Mouse (Mus musculus): Measurements from ENCODE around the gene Akap11.
"Not testable (repeated sequence)": the region's sequence is repeated elsewhere in the genome, so short reads cannot be mapped to it uniquely, and the experiment has no call there.

Akap11 gene

GRCm38 (mm10) chr14:78536281-78537165 is at the start of gene Akap11:
Gene Akap11, minus strand, starts transcription at chr14:78536808.
- DNase-seq (ENCODE audit: low spot score) = peak; percentile 97

- DNase-seq (ENCODE audit: low spot score) = peak; percentile 35
Observed at GRCm38 (mm10) chr14:78584222-78584621, 47.6 kb upstream of the Akap11 start.

DNA sequence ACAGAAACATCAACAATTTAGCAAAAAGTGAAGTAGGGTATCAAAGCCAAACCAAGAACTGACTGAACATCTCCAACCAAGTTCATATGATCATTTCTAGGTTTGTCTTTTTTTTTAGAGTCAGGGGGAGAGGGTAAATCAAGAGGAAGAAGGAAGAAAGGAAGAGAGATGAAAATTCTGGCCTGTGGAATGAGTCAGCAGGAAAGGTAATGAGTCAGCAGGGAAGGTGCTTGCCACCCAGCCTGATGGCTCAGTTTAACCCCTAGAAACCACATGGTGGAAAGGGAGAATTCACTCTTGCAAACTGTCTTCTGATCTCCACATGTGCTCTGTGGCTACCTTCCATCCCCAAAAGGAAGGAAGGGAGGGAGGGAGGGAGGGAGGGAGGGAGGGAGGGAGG is 46.6 kb upstream of the Akap11 start:
- DNase-seq (ENCODE audit: low spot score) = no peak

GRCm38 (mm10) chr14:78575899-78576298 is 39.3 kb upstream of the Akap11 start:
- DNase-seq (ENCODE audit: low spot score) = no peak

DNA sequence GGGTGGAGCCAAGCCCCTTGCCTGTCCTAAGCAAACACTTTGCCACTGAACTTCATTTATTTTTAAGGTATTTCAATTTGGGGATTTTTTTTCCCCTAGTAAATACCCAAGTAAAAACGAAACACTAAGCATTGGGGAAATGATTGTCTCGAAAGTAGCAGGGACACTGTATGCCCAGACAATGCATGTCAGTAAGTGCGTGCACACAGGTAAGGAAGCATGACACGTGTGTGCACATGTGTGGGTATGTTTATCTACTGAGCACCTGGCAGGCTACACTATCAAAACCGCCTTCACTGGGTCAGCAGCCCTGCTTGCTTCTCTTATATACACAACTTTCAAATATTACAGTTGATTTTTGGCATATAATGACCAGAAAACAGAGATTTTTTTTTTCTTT is 31.8 kb upstream of the Akap11 start:
- no peak for DNase-seq (ENCODE audit: low spot score)

GRCm38 (mm10) chr14:78566431-78566830 is 29.8 kb upstream of the Akap11 start:
- DNase-seq (ENCODE audit: low spot score) = no peak

GRCm38 (mm10) chr14:78564292-78564691 is 27.7 kb upstream of the Akap11 start:
- no peak for DNase-seq (ENCODE audit: low spot score)

GRCm38 (mm10) chr14:78563211-78563610 is 26.6 kb upstream of the Akap11 start:
- no peak for DNase-seq (ENCODE audit: low spot score)

DNA sequence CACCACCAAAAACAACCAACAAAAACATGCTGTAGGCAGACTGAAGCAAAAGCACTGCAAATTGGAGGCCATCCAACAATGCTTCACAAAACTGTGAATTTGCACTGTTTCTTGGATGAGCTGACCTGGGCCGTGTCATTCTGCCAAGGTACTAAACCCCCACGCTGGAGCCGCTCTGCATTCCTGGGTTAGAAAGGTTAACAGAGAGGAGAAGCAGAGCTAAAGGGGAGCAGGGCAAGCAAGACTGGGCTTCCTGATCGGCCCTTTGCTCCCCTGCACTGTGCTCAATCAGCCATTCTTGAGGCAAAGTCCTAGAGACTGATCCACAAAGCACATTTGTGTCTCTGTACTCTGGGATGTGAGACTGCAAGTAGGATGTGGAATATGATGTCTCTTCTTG is 25.5 kb upstream of the Akap11 start:
- DNase-seq (ENCODE audit: low spot score) = no peak

DNA sequence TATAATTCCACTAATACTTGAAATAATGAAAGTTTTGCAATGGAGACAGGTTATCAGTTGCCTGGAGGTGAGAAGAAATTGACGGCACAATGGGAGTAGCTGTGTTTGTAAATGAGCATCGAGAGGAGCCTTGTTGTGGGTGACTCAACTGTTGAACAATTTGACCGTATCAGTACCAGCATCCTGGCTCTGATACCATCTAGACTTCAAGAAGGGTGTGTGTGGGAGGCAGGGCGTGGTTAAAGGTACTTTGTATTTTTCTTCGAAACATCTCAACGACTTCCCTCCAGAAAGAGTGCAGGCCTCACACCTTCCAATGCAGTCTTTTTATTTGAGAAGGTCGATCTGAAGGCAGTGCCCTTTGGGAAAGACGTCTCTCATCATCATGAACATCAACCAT is 22.4 kb upstream of the Akap11 start:
- no peak for DNase-seq (ENCODE audit: low spot score)

GRCm38 (mm10) chr14:78554830-78555229 is 18.2 kb upstream of the Akap11 start:
- DNase-seq (ENCODE audit: low spot score) = not testable (repeated sequence)

DNA sequence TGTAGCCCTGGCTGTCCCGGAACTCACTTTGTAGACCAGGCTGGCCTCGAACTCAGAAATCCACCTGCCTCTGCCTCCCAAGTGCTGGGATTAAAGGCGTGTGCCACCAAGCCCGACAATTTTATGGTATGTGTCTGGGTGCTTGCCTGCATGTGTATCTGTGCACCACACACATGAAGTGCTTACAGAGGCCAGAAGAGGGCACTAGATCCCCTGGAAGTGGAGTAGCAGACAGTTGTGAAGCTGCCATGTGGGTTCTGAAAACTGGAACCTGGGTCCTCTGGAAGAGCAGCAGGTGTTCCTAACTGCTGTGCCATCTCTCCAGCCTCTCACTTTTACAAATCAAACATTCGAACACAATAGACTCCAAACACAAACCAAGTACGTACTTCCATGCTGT is 17.1 kb upstream of the Akap11 start:
- DNase-seq (ENCODE audit: low spot score) = no peak

- no peak for DNase-seq (ENCODE audit: low spot score)
Observed at GRCm38 (mm10) chr14:78548807-78549206, 12.2 kb upstream of the Akap11 start.

DNA sequence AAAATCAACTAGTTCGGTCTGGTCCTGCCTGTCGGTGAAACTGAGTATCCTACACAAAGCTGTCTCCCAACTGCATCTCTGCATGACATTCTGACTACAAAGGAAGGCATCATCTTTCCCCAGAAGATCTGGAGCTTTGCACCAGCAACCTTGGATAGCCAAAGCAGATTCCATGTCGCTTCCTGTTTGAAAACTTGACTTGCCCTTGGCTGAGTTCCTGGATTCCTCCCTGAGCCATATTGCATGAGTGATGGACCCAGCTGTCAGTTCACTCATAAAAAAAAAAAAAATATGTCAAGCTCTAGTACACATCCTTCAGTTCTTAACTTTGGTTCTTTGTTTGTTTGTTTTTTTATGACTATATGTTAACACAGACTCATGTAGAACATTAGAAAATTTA is 4.7 kb upstream of the Akap11 start:
- DNase-seq (ENCODE audit: low spot score) = no peak

DNA sequence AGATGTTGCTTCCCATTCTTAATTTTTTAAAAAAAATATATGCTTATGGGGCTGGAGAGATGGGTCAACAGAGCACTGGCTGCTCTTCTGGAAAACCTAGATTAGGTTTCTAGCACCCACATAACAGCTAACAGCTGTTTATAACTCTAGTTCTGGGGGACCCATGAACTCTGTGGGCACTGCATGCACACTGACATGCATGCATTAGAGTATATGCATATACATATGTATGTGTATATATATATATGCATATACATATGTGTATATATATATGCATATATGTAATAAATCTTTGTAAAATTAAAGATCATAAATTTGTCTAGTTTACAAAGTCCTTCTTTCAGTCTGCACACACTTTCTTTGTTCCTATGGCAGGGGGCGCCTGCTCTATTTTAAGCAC is 3.2 kb upstream of the Akap11 start:
- DNase-seq (ENCODE audit: low spot score) = no peak

GRCm38 (mm10) chr14:78538572-78539320 is 2.1 kb upstream of the Akap11 start:
- DNase-seq (ENCODE audit: low spot score) = no peak

DNA sequence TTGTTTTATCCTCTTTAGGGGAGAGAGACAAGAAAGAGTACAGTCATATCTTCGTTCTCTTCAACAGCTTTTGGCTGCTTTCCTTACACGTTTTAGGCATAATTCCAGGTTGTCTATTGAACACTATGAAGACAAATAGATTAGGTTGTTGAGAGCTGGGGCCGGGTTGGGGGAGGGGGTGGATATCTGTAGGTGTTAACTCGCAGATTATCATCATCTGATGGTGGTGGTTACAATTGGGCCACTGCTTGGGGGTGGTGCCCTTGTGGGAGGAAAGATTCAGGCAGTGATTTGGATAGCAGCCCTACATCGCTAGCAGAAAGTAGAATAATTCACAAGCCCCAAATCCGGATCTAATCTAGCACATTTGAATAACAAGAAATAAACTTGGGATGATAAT is 943 bp upstream of the Akap11 start:
- DNase-seq (ENCODE audit: low spot score) = peak; percentile 38

GRCm38 (mm10) chr14:78535366-78535765 is 1.2 kb downstream of the Akap11 start:
- DNase-seq (ENCODE audit: low spot score) = no peak

GRCm38 (mm10) chr14:78534651-78535050 is 2.0 kb downstream of the Akap11 start:
- DNase-seq (ENCODE audit: low spot score) = no peak

GRCm38 (mm10) chr14:78533701-78534100 is 2.9 kb downstream of the Akap11 start:
- DNase-seq (ENCODE audit: low spot score) = no peak

- no peak for DNase-seq (ENCODE audit: low spot score)
Observed at GRCm38 (mm10) chr14:78532345-78532744, 4.3 kb downstream of the Akap11 start.

DNA sequence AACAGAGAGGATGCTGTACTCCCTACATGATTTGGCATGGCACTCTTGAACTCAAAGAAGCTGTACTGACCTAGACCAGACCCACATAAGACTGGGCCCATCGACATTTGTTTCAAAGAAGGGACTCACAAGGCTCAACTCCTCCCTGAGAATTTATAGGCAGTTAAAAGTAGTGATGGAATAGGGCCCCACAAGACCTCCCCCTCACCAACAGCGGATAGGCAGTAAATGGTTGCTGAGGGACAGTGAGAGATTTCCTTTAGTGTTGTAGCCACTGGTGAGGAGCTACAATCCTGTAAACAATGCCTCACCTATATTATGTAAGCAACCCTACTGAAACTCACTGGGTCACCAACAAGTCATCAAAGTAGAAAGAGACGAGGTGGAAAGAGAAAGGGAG is 6.4 kb downstream of the Akap11 start:
- no peak for DNase-seq (ENCODE audit: low spot score)

Data from left cerebral cortex, adult 11 months (tissue).